ENCODE assay signal across 8 mouse cellular contexts in the genomic region with DNA sequence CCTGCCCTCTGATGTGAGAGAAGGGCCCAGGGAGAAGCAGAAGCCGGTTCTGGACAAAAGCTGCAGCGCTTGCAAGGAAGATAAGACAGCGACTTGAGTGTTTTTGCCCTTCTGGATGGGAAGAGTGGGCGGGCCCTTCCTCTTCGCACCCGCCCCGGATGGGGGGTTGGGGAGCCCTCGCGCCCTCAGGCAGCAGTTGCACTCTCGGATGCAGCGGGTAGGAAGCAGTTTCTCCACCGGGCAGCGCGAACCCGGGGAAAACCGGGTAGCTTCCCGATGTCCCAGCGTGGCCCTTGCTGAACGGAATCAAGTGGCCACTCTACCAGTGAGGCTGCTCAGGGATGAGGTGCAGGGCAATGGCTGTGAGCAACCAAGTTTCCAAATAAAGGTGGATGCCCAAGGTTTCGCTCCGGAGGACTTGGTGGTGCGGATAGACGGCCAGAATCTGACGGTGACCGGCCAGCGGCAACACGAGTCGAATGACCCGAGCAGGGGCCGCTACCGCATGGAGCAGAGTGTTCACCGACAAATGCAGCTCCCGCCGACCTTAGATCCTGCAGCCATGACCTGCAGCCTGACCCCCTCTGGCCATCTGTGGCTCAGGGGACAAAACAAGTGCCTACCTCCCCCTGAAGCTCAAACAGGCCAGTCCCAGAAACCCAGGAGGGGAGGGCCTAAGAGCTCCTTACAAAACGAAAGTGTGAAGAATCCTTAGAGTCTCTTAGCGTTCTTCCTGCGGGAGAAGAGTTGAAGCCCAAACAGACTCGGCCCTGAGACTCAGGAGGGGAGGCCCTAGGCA. TPM values are rescaled to one million over a fixed set of nuclear protein-coding genes. Genes with fewer than 3 reads are reported as not detected.
A peak's percentile ranks its signal among the peaks of the same experiment; 100 is the strongest.
DNase-seq lines count a peak whose midpoint lies in the region; ATAC-seq lines count a peak whose summit lies in the region.

A gene (plus strand): TSS at position 116 of the 799 bp plus-strand sequence.

- peak within 1 kb of the TSS; percentile 96; the same call in 1 of the 2 replicates for H3K4me3 ChIP-seq in forebrain, embryonic 11.5 days (ENCODE audit: low read depth, low read length)

- peaks cover 12% of the 10 kb centered on the region for H3K4me1 ChIP-seq in forebrain, embryonic 11.5 days (replicated peaks; ENCODE audit: control insufficient read depth, insufficient read depth, low read length)

- H3K4me2 ChIP-seq in forebrain, embryonic 11.5 days (ENCODE audit: low read depth, low read length, severe bottlenecking), result peak within 1 kb of the TSS; percentile 79

- peak within 1 kb of the TSS; percentile 48 for H3K9ac ChIP-seq in forebrain, embryonic 11.5 days (ENCODE audit: low read length)

- intact Hi-C loops in left cerebral cortex, postnatal 4 days (cut with DNase I), result loop anchor here (5.0 kb wide), 1 partner anchor 243 kb away; no protein-coding TSS in a partner anchor

- 3% methylated on average over 38 of the region's 38 CpGs for WGBS in forebrain, embryonic 11.5 days

- DNase-seq in ES-CJ7 (ENCODE audit: low read depth, low spot score), result peak; percentile 89
- DNase-seq in adrenal gland, adult 8-10 months, result peak; percentile 64
- DNase-seq in forebrain, embryonic 11.5 days (ENCODE audit: low spot score), result peak; percentile 79
- peak; percentile 72 for DNase-seq in heart, postnatal 4 days
- peak; percentile 31 for DNase-seq in left cerebral cortex, postnatal 4 days
- peak; percentile 48 for DNase-seq in right cerebral cortex, postnatal 25 days
- no peak for DNase-seq in cerebellum, postnatal 14 days

- H3K27ac ChIP-seq in forebrain, embryonic 11.5 days (ENCODE audit: low read depth, low read length), result peak within 1 kb of the TSS; percentile 7; the same call in 1 of the 2 replicates

- ATAC-seq in forebrain, embryonic 11.5 days (replicated peaks; ENCODE audit: low FRiP score), result 0 out of 2 replicates have a peak, but pooled peaks have one; percentile 30
- ATAC-seq in megakaryocyte progenitor cell, adult 5-6 weeks (replicated peaks; ENCODE audit: poor library complexity), result peak; percentile 81

- peaks cover 5% of the 10 kb centered on the region; the same call in 1 of the 2 replicates for H3K36me3 ChIP-seq in forebrain, embryonic 11.5 days (ENCODE audit: control insufficient read depth, insufficient read depth, low read length)

- no peaks in the 10 kb centered on the region for H3K9me3 ChIP-seq in forebrain, embryonic 11.5 days (ENCODE audit: control insufficient read depth, low read length)

- H3K27me3 ChIP-seq in forebrain, embryonic 11.5 days (ENCODE audit: control insufficient read depth, insufficient read depth, low read length), result no peaks in the 10 kb centered on the region

RNA-seq across cellular contexts. Expression of the gene that starts here (rescaled TPM):
- total RNA-seq in adrenal gland, adult 8-10 months (2022), result under 1 TPM in 1 of 4 experiments, not detected in 3; 0.59 TPM
- 0.36 and 0.45 TPM in 2 replicates for polyA plus RNA-seq in forebrain, embryonic 11.5 days (2014; fragmentation: Nextera tagmentation; extraction: Ambion mirVana)
- not detected for total RNA-seq in heart, postnatal 4 days (2021)
- not detected for total RNA-seq in left cerebral cortex, postnatal 4 days (2021)
- total RNA-seq in megakaryocyte progenitor cell, adult 5-6 weeks (2015), result not detected in 2 replicates
- 0.37 and 0.47 TPM in 2 replicates for total RNA-seq in megakaryocyte progenitor cell, adult 5-6 weeks (2017)

Comparison
In these comparisons a context has a peak if more than half of its experiments do, and no peak if none do; other contexts are left out.
1. Peak in DNase-seq in adrenal gland, adult 8-10 months; RNA of the gene not detected or under 1 TPM.
2. Peak in DNase-seq, ATAC-seq, H3K4me3 ChIP-seq, H3K27ac ChIP-seq, H3K9ac ChIP-seq and H3K4me2 ChIP-seq in forebrain, embryonic 11.5 days; RNA of the gene not detected or under 1 TPM.
3. Peak in DNase-seq in heart, postnatal 4 days; RNA of the gene not detected or under 1 TPM.
4. Peak in DNase-seq in left cerebral cortex, postnatal 4 days; RNA of the gene not detected or under 1 TPM.
5. Peak in ATAC-seq in megakaryocyte progenitor cell, adult 5-6 weeks; RNA of the gene not detected or under 1 TPM.
6. DNase-seq: peak in ES-CJ7 (single experiment) and right cerebral cortex, postnatal 25 days (single experiment); none in cerebellum, postnatal 14 days (0 of 2).